Mouse (Mus musculus): ENCODE data around the gene 1700001P01Rik.

GRCm38 (mm10) chr11:97799994-97800690 is 24.4 kb upstream of the 1700001P01Rik start:
- TF ChIP-seq CTCF (IDR thresholded peaks at IDR 0.05; ENCODE audit: low read depth) (no peak), EP300 (IDR thresholded peaks at IDR 0.05; ENCODE audit: low read depth) (no peak; the same call in 1 of the 2 replicates)
